Mouse (Mus musculus) left cerebral cortex, adult 9 months (tissue): Measurements from ENCODE around the gene Tcf7l2.

ENCODE experiments used
- DNase-seq, 2 experiments: peaks; one replicate each; pipeline ENCODE4 v3.0.0; 2022; ENCODE audit warnings: low spot score in 2 of 2

Gene Tcf7l2

DNA sequence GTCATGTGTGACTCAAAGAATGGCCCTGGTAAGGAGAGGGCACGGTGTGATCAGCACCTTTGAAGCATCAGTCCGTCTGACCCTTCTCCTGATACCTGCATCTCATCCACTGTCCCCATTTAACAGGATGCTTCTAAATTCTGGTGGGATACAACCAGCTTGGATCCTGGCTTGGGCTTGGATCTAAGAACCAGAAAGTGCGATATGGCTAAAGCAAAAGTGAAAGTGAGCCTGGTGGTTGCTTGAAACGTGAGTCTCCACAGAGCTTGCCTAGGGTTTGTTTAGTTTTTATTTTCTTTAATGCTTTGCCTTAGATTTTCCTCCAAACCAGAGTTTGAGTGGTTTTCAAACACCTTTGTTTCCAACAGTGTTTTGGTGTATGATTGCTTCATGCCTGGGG is 51.4 kb downstream of the Tcf7l2 start:
- no peak for DNase-seq

DNA sequence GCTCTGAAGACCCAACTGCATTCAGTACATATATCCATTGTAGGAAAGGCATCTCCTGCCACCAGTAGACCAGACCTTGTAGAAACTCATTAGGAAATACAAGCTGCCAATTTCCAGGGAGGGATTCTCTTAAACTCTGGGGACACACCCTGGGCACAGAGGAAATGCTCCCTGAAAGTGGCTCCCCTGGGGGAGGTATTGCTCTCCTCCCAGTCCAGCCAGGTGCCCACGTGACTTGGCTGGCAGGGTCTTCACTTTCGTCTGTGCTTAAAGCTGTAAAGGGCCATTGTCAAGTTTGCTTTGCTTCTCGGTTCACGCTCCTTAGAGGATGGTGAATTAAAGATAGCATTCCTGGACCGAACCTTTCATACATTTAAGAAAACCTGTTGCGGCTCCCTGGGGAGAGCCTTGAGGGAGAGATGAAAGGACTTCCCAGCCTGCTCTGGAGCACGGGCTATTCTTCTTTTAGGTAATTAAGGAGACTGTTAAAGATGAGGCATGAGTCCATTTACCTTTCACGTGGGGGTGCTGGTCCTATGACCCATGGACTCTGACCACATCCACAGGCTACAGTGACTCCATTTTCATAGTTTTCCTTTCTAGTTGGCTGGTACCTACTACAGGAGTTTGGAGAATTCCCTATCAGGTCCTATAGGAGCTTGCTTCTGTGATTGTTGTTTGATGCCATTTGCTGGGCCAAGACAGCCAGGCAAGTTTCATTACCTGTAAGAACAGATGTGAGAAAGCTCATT is 52.8 kb downstream of the Tcf7l2 start:
- DNase-seq: no peak

DNA sequence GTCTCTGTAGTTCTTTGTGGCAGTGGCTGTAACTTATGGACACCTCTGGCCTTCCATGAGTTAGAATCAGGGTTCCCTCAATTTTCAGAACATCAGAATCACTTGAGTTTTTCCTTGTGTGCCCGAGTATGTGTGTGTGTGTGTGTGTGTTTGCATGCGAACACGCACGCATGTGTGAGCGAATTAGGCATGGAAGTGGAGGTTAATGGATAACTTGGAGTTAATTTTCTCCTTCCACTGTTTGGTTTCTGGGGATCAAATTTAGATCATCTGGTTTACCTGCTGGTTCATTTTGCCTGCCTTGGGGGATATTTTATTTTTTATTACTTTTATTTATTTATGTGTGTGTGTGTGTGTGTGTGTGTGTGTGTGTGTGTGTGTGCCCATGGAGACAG is 53.3 kb downstream of the Tcf7l2 start:
- DNase-seq: no peak

DNA sequence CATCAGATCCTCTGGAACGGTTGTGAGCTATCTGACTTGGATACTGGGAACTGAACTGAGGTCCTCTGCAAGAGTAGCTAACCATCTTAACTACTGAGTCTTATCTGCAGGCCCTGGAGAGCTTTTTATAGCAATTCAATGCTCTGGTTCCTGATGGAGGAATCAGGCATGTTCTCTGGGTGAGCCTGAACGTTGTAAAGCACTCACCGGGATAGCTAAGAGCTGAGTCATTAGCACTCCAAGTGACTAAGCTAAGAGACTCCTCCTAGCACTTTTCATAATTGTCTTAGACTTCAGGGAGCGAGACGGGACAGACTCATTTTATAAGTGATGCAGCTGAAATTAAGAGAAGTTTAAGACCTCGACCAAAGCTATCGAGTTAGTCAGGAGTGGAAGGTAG is 53.7 kb downstream of the Tcf7l2 start:
- DNase-seq: no peak

DNA sequence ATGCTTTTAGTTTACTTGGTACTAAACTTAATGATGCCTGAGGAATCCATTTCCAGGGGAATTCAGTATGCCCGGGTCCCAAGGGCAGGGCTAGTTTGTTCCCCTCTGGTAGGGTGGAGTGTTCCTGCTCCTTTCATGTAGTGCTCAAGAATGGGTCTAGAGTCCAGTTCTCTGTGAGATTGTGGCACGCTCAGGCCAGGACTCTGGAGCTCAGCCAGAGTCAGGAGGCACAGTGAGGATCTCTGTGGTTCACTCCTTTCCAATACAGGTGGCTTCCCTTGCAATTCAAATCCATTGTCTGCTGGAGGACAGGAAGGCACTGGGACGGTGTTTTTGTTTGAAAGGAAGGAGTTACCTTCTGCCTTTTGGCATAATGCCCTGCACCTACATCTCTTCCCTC is 56.2 kb downstream of the Tcf7l2 start:
- no peak for DNase-seq

DNA sequence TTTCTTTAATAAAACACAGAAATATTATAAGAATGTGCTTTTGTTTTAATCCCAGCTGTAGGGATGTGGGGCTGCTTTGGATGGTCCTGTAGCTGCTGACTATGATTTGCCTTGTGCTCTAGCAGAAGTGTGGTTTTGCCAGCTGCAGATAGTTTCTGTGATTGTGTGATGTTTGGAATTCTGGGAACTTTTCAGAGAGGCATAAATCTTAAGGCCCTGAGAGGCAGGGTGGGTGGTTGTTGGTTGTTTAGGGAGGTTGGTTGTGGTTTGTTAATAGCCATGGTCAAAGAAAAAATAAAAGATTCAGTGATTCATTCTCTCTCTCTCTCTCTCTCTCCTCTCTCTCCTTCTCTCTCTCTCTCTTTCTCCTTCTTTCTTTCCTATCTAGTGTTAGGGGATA is 57.8 kb downstream of the Tcf7l2 start:
- DNase-seq: no peak

DNA sequence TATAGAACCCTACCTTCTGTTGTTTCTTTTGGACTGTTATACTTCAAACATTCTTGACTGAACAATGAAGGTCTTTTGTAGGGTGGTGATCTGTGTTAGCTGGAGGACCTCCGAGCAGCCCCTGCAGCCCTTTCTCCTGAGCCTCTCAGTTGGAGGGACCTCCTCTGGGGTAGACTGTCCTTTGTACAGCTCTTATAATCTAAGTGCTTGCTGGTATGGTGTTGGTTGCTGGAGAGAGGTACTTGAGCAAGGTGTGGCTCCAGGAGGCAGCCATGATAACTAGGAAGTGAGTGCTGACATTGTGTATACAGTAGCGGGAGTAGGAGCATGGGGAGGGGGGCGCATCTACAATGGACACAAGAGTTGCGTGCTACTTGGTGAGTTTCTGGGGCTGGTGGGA is 58.4 kb downstream of the Tcf7l2 start:
- no peak for DNase-seq

DNA sequence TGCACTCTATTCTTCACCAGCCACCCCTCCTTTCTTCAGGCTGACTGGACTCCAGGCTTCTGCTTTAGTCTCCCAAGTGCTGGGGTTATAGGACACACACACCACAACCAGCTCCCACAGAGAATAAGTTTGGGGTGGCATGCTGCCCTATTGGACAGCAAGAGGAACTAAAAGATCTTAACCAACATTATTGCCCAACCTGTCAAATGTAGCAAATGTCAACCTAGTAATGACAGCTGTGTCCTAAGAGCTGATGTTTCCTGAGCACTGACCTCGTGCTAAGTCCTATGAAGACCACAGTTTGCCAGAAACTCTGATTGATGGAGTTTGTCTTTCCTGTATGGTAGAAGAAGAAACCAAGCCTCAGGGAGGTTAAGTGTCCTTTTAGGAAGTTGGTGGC is 61.5 kb downstream of the Tcf7l2 start:
- no peak for DNase-seq

DNA sequence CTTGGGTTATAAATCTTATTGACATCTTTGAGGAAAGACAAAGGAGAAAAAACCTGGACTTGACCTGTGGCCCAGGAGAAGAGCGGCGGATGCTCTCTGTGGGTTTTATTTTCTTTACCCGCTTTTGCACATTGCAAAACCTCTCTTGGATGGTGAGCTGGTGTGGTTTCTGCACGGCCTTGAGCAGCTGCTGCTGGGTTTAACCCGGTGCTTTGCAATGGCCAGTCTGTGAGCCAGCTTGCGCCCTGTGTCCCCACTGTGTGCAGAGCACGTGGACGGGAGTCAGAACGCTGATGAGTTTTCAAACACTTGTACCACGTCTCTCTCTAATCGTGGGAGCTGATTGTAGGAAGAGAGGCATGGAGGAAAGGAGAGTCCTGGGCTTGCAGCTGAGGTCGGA is 62.2 kb downstream of the Tcf7l2 start:
- no peak for DNase-seq

DNA sequence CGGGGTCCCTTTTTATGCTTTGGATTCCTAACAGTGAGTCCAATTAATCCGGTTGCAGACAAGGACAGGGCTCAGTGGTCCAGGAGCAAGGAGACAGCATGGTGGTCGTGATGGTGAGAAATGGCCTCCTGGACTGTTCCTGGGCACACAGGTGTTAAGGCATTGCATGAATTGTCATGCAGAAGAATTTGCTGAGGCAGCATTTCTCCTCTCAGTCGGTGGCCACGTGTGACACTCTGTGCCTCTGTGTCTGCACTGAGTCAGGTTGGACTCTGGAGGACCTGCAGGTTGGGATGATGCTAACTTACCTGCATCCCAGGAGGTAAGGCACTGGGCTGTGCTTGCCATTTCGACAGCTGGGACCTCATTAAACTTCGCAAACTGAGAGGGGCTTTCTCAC is 63.2 kb downstream of the Tcf7l2 start:
- DNase-seq: no peak

DNA sequence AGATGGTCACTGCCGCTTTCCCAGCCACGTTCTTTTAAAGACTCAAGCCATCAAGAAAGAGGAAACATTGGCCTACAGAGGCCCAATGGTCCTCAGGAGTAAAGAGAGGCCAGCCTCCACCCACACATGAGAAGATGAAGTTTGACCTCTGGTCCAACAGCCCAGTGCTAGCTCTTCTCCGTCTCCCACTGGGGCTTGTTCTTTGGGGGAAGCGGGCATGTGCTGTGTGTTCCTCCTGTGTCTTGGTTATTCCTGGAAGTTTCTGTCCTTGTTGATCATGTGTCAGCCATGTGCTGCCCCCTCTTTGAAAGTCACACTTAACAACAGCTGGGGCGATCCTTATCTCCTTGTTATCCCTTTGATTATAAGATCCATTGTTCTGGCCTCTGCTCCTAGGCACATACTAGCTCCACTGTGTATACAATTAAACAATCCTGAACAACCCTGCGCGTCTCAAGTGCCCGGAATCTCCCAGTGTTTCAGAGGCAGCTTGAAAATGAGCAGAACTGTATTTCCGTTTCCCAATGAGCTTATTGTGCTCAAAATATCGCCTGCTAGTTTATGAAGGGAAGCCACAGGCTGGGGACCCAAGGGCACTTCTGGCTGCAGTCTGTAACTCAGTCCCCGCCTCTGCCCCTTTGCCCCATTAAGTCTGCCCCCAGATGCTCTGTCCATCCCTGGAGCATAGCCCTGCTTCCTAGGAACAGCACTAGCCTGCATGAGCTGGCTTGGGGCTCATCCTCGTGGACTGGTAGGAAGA is 65.0 kb downstream of the Tcf7l2 start:
- DNase-seq: no peak

DNA sequence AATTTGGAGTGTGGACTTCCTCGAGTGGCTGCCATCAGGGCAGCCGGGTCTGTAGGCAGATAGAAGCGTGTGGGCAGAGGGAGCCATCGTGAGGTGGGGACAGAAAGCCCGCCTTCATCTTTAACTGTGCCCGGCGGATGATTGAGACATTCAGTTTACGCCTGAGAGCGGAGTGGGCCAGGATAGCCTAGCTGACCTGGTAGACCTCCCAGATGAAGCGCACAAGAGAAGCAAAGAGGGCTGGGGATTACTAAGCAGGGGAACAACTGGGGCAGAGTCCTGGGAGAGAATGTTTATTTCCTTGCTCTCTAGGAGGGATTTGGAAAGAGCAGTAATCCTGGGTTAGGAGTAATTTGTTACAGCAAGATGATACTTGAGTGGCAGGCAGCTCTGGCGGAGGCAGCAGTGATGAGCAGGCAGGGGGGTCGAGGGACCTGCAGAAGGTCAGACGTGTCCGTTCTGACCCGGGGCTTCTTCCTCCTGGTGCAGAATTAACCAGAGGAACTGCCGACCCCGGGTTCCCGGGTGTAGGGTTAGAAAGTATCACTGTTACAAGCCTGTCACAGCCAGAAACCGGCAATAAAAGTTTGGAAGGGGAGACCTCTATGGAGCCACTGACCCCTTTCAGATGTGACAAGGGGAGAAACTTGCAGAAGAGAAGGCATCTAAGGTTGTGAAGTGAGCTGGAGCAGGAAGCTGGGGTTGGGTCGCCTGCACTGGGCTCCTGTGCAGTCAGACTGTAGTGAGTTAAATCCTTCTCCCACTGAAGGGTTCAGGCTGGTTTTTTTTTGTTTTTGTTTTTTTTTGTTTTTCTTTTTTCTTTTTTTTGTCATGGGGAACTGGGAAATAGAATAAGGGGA is 65.8 kb downstream of the Tcf7l2 start:
- DNase-seq: no peak

DNA sequence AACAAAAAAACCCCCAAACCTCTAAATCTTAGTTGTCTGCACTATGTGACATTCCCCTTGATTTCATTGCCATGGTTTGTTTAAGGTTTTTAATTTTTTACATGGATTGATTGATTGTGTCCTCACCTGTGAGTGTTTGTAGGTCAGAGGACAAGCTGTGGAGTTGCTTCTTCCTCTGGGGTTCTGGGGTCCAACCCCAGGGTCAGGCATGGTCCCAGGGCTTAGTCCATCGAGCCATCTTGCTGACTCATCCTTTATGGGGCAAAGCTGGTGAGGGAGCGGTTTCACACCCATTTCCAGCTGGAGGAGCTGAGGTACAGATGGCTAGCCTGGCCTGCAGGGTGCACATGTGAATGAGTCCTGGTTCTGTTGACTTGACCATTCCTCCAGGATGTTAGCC is 66.7 kb downstream of the Tcf7l2 start:
- no peak for DNase-seq

DNA sequence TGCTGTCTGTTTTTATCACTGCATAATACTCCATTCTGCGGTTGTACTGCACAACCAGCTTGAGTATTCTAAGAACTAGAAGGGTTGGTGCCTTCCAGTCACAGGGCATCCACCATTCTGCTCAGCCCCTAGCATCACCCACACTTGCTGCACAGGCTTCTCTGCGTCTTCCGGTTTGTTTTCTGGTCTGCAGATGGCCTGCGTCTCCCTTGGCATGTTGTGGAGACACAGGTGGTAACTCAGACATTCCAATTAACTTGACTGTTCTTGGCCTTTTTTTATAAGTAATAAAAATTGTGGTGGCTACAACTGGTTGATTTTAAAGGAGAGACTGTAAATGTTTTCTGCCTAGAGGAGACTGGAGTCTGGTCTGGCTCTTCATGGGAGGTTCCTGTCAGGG is 67.9 kb downstream of the Tcf7l2 start:
- DNase-seq: no peak

DNA sequence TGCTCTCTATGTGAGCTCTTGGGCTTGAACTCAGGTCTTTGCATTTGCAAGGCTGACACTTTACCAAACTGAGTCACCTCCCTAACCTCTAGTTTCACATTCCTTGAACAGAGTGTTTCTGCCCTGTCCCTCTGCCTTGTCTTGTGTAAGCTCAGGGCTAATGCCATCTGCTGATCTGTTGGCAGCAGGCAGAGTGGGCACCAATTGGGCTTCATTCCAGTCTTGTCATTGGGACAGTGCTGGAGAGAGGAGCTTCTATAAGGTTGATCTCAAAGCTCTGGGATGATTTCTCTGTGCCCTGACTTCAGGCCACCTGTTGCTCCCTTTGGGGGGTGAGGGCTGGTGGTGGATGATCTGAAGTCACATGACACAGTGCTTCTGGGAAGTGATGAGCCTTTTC is 70.6 kb downstream of the Tcf7l2 start:
- no peak for DNase-seq

DNA sequence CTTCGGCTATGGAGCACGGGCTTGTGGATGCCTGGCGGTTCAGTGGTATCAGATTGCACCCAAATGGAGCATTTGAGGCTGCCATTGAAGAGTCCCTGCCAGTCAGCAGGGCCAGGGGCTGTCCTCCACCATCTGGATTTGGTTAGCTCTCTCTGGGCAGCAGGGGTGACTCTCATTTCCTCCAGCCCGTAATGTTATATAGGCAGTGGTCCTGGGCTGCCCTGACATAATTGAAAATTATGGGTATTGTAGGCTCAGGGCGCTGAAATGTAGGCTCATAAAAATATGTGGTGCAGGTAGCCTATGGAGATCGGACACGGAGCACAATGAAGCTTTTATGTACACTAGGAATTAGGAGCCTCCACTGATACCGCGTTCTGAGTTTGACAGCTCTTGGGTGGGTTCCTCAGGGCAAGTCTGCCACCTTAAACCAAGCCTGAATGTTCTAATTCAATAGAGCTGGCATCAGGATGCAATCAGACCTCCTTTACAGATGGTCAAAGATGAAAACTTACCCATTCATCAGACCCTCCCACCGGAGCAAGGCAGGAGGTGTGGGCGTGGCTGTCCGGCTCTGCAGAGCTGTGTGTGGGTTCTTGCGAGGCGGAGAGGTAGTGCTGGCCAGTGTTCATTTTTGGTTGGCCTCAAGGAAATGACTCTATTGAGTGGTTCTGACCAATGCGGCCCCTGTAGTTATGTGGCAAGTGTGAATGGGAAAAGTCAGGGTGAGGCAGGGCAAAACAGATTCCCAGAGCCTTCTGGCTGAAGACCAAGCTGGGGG is 73.6 kb downstream of the Tcf7l2 start:
- DNase-seq: no peak

DNA sequence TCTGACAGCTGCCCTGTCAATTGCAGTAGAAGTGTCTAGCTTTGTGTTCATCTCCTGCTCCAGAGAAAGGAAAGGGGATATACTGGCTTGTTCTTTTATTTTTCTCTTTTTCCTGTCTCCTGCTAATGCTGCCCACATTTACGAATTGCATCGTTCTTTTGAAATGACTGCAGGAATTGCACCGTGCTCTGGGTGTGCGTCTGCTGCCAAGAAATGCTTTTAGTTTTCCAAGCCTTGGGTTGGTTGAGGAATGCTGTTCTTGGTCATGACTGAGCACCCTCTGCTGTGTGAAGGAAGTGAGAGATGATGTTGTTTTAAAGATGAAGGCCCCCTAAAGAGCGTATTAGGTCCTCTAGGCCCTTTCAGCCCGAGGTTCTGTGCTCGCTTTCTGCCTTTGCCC is 75.4 kb downstream of the Tcf7l2 start:
- DNase-seq: no peak

DNA sequence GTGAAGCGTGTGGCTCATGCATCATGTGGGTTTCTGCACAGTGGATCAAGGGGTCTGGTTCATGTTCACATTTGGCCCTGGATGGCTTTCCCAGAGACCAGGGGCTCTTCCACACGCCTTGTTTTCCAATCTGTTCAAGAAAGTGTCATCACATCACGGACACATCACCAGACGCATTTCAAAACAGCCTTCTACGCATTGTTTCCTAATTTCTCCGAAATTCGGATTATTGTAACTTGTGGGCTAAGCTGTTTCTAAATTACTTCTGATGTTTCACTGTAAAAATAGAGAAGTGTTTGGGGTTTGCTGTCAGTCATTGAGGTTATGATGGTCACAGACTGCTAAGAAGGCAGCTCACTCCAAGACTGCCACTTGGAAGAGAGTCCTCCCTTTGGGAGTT is 78.6 kb downstream of the Tcf7l2 start:
- DNase-seq: no peak

DNA sequence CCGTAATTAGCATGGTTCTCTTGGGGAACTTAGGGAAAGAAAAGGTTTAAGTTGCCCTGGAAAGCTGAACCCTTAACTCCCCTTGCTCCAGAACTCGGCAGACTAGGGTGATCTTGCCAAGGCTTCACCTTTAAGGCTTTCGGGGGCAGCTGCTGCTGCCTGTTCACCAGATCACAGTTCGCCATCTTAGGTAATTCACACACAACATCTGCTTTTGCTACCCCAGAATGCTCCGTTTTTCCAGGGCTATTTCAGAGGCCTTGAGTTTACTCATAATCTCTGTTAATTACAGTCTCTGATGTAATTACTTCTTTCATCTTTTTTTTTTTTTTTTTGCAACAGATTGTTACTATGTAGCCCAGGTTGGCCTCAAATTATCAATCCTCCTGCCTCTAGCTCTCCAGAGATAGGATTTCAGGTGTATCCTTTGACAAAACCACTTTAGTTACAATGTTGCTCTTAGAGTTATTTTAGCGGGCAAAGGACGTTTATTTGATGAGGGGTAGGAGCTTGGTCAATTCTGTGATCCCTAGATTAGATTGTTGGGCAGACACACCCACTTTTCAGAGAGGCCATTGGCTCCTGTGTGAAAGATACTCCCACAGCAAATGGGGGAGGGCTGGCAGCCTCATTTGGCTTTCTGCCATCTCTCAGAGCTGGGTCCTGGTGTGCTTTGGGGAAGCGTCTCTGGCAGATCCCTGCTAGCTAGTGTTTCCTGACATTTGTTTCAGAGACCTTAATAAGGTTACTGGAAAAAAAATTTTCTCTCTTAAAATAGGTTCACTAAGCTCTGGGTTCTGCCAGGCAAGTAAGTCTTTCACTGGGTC is 83.6 kb downstream of the Tcf7l2 start:
- DNase-seq: no peak

DNA sequence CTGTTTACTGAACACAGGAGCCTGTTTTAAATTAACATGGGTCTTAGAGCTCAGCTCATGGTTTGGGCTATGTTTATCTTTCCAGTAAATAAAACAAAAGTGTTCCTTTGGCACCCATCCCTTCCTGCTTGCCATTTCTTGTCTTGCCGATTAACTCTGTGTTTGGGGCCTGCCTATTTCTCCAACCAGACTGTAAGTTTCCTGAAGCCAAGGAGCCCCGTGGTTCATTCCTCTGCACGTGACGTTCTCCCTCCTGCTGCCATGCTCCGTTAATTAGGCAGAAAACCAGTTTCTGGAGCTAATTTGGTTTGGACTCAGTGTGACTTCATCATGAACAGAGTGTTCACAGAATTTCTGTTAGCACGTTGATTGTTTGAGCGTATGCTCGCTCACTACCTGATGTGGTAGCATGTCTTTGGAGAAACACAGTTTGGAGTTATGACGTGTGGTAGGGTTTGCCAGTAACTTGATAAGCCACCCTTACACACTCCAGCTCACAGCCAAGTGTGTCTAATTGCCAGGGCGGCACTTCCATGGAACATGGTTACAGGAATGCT is 84.4 kb downstream of the Tcf7l2 start:
- DNase-seq: no peak
